Mouse (Mus musculus) lung, postnatal 0 days (tissue): ENCODE results near the gene Smco4.

Experiments
- CTCF ChIP-seq: IDR thresholded peaks from 2 replicates; pipeline ENCODE4 v1.5.1; 2016; ENCODE audit warnings: antibody characterized with exemption, mild to moderate bottlenecking
- EP300 ChIP-seq: IDR thresholded peaks from 2 replicates; pipeline ENCODE4 v1.6.1; 2016; ENCODE audit warnings: antibody characterized with exemption, mild to moderate bottlenecking, control low read depth

- TF ChIP-seq CTCF (peak; percentile 69), EP300 (no peak)
Observed at GRCm38 (mm10) chr9:15493235-15493924, at the start of gene Smco4.
